Mouse (Mus musculus) ovary, postnatal 10 days (tissue): Measurements from ENCODE around the gene Mtx1.
A peak's percentile ranks its signal among the peaks of the same experiment; 100 is the strongest.
"Not testable (repeated sequence)": the region's sequence is repeated elsewhere in the genome, so short reads cannot be mapped to it uniquely, and the experiment has no call there.

Experiments
- DNase-seq: peaks from one replicate; pipeline ENCODE4 v3.0.0; 2022; ENCODE audit warnings: low spot score

Mtx1 gene

DNA sequence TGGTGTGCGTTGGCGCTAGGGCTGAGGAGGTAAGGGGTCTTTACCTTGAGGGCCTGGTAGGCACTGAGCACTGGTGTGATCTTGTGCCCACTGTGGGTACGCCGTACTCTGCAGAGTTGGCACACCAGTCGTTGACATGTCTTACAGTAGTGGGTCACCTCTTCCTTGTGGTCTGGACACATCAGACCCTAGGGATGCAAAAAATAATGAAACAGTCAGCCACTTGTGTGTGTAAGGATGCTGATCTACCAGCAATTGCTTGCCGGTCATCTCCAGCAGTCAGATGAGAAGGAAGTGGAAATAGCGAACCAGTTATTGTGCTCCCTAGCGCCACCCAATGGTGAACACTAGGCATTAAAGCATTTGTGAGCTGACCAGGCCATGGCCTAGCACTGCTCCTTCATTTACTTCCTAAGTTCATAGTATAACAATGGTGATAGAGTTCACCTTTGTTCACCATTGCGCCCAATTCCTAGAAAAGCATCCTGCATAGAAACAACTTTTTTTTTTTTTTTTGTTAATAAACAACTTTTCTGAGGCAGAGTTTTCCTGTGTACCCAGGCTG, 15.5 kb upstream of the Mtx1 start:
- no peak for DNase-seq

- no peak for DNase-seq
Measured at GRCm38 (mm10) chr3:89238494-89238893, 11.6 kb upstream of the Mtx1 start.

DNA sequence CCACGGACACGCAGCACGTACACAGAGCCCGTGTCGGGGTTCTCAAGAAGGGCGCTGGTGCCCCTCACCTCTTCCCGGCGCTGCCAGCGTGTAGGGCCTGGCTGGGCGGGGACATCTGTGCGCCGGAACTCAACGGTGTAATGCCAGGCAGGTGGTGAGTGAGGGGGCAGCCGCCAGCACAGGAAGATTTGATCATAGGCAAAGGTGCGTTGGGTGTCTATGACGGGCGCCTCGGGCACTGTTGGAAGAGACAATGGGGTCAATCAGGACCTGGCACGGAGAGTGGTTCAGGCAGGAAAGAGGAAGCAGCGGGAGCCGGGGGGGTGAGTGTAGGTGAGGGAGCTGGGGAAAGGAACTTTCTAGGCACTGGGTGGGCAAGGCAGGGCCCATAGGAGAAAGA, 10.8 kb upstream of the Mtx1 start:
- DNase-seq: no peak

GRCm38 (mm10) chr3:89236516-89236915, 9.6 kb upstream of the Mtx1 start:
- DNase-seq: no peak

DNA sequence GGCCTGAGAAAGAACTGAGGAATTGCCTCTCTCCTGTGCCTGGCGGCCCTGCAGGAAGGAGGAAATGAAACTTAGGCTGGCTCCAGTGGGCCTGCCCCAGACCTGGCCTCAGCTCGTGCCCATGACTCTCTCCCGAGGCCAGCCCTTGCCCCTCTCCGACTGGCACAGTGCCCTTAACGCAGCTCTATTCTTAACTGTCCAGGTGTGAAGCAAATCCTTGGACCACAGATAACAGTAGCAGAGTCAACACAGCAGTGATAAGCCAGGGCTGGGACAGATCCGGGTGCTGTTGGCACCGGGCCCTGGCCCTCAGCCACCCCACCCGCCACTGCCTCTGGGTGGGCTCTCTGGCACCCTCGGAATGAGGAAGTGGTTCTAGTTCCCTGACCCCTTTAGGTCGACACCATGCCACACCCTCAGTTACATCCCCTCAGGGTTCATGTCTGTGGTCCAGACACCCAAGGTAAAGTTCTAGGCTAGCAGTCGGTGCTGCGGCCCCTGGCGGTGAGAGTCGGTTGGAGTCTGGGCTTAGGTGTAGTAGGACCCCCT, 6.7 kb upstream of the Mtx1 start:
- DNase-seq: no peak

GRCm38 (mm10) chr3:89232614-89233013, 5.7 kb upstream of the Mtx1 start:
- no peak for DNase-seq

GRCm38 (mm10) chr3:89231772-89232275, 4.9 kb upstream of the Mtx1 start:
- no peak for DNase-seq

- no peak for DNase-seq
Measured at GRCm38 (mm10) chr3:89231345-89231744, 4.5 kb upstream of the Mtx1 start.

DNA sequence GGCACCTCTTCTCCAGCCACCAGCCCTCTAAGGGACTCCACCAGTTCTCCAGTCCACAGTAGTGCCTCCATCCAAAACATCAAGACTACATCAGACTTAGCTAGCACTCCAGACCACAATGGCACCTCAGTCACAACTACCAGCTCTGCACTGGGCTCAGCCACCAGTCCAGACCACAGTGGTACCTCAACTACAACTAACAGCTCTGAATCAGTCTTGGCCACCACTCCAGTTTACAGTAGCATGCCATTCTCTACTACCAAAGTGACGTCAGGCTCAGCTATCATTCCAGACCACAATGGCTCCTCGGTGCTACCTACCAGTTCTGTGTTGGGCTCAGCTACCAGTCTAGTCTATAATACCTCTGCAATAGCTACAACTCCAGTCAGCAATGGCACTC, 3.7 kb upstream of the Mtx1 start:
- DNase-seq: no peak

DNA sequence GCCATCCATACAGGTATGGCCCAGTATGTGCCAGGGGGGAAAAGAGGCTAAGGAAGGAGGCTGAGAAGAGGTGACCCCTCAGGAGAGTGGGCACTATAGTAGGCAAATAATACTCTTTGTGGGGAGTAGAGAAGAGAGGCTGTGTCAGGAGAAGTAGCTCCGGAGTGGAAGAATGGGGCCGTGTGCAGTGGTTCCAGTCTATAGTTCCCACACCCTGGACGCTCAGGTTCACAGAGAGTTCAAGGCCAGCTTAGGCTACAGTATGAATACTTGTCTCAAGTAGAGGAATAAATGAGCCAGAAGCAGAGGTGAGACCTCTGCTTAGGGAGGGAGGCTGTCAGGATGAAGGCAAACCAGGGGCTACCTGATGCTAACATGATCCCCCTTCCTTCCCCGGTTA, 2.4 kb upstream of the Mtx1 start:
- no peak for DNase-seq

DNA sequence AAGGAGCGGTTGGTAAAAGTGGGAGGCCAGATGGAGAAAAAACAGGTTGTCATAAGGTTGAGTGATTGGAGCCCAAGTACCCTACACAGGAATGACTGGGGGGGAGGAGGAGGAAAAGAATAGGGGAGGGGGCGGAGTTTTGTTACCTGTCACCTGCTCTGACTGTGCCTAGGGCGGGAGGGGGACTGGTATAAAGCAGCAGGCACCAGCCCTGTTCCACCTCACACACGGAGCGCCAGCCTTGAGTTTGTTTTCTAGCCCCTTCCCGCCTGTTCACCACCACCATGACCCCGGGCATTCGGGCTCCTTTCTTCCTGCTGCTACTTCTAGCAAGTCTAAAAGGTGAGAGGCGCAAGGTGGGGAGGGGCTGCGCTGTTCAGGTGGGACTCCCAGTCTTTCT, 1.9 kb upstream of the Mtx1 start, which contains the start of gene Muc1:
Gene Muc1, plus strand, starts transcription at position 222 of the 400 bp plus-strand sequence.
- DNase-seq: no peak

DNA sequence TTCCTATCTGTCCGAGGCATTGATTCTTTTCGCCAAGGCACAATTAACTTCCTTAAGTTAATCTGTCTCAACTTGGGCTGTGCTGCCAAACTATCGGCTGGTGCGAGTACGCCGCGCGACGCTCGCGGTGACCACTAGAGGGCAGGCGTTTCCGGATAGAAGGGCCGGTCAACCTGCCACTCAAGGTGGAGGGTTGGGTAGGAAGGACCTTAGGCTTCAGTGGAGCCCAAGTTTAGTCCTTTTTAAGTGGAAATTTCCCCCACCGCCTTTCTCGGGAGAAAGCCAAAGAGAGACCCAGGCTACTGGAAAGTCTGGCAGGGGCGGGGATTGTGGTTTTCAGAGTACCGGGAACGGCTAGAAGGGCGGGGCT, 1.3 kb upstream of the Mtx1 start:
- peak; percentile 82 for DNase-seq

DNA sequence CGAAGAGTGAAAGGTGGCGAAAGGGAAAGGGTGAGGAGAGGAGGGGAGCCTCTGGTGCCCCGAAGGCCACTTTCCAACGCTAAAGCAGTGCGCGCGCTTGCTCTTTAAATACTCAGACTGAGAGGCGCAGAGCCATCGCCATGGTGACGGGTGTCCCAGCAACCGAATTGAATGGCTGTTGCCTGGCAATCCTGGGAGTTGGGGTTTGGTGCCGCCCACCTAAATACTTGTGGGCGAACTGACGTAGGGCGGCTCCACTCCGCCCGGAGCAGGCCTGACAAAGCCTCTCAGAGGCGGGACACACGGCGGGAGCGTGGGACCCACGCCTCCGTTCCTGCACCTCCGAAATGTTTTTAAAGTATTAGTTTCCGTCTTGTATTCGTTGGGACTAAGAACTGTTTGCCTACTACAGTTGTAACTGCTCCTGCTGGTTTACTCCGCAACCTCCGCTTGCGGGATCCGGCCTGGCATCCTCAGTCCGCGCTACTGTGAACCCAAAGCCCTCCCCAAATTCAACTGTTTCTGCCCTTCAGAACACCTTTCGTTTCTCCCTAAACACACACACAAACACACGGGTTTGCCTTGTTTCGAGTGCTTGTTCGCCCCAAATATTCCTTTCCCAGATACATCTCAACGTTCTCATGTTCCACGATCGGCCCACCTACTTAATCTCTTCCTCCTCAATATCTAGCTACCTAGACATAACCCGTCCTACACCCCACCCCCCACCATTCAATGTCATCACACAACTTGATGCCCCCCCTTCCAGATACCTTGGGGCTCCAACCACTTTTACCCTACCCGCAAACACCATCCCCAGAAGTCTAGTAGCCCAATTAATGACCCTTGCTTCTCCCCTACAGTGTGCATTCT, 655 bp upstream of the Mtx1 start:
- peak; percentile 83 for DNase-seq

- no peak for DNase-seq
Measured at GRCm38 (mm10) chr3:89226361-89226760, 527 bp downstream of the Mtx1 start.

DNA sequence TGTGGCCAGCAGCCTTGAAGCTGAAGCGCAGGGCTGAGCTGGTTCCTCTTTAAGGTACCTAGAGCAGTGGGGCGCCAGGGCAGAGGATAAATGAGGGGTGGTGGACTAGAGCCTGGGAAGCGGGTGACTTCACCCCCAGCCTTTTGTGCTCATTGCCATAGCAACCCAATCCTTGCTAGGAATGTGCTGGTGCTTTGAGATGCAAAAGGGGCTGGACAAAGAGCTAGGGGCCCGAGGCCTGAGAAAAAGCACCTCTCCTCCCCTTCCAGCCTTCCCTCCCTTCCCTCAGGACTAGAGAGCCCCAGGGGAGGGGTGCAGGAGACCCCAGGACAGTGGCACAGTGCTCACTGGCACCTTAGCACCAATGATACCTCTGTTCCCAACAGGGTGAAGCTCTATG, 970 bp downstream of the Mtx1 start:
- no peak for DNase-seq

- no peak for DNase-seq
Measured at GRCm38 (mm10) chr3:89225321-89225815, 1.5 kb downstream of the Mtx1 start.

DNA sequence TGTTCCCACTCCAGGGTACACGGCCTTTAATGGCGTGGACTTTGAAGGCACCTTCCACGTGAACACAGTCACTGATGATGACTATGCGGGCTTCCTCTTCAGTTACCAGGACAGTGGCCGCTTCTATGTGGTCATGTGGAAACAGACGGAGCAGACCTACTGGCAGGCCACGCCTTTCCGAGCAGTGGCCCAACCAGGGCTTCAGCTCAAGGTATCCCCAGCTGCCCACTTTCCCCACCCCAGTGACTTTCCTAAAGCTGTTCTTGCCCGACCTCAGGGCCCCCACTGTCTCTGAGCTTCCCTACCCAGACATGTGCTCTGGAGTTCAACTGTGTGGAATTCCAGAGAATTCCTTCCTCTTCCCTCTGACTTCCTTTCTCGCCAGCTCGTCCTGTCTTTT, 2.1 kb downstream of the Mtx1 start:
- no peak for DNase-seq

- no peak for DNase-seq
Measured at GRCm38 (mm10) chr3:89221167-89221566, 5.7 kb downstream of the Mtx1 start.

DNA sequence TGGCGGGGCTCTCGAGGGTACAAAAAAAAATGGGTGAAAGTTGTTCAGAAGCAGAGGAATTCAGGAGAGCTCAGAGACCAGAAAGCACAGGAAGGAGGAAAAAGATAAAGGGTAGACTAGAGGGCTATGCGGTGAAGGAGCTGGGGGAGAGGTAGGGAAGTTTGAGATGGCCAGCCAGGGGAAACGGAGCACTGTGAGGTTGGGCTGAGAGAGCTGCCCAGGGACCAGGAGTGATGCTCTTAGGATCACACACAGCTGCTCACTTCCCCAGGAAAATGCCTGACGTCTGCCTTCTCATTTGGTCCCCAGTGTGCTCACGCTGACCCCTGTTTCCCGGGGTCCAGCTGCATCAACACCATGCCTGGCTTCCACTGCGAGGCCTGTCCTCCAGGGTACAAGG, 7.3 kb downstream of the Mtx1 start:
- DNase-seq: no peak

- DNase-seq: no peak
Measured at GRCm38 (mm10) chr3:89218271-89218670, 8.6 kb downstream of the Mtx1 start.

DNA sequence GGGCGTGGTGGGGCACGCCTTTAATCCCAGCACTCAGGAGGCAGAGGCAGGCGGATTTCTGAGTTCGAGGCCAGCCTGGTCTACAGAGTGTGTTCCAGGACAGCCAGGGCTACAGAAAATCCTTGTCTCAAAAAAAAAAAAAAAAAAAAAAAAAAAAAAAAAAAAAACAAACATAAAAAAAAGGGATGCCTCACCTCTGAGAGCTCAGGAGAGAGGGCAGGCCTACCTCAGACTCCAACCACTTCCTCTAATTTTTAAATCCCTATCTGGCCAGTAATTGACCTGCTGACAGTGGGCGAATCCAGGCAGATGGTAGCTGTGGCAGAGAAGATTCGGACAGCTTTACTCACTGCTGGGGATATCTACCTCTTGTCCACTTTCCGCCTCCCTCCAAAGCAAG, 10.5 kb downstream of the Mtx1 start:
- DNase-seq: not testable (repeated sequence)

DNA sequence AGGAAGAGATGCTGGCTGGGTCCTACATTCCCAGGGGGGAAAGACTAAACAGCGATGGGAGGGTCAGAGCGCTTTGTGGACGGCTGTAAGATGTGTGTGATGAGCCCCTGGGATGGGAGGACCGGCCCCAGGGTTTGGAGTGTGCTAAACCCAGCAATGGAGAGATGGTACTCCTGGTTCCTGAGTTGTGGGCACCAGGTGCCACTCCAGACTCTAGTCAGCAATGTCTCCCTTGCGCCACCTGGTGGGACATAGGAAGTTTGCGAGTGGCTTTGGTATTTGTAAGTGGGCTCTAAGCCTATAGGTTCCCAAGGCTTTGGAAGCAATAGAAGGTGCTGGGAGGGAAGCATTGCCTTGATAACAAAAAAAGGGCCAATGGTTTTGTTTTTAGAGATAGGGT, 11.0 kb downstream of the Mtx1 start:
- DNase-seq: peak; percentile 68
